Mouse (Mus musculus): ENCODE results near the gene Vmn2r121. TPM values are rescaled to one million over a fixed set of nuclear protein-coding genes. Genes with fewer than 3 reads are reported as not detected.

Gene Vmn2r121
- polyA plus RNA-seq (2012; ENCODE audit: insufficient read depth, insufficient read length, missing spikeins), result not detected in 2 replicates

GRCm38 (mm10) chrX:124135852-124136251, at the start of gene Vmn2r121:
Vmn2r121 (minus strand) TSS chrX:124135952.
- TF ChIP-seq POLR2A (IDR thresholded peaks at IDR 0.05; ENCODE audit: borderline replicate concordance, low read depth, low read length) (no peak), CTCF (IDR thresholded peaks at IDR 0.05; ENCODE audit: low read depth, low read length) (no peak)
- no peak within 1 kb of the TSS for H3K27ac ChIP-seq (ENCODE audit: insufficient read depth, low read depth, low read length)
- no peaks in the 10 kb centered on the region for H3K4me1 ChIP-seq (ENCODE audit: control insufficient read depth, insufficient read depth, low read length)
- no peak within 1 kb of the TSS for H3K4me3 ChIP-seq (ENCODE audit: insufficient read depth, low read length)
